Mouse (Mus musculus): ENCODE measurements at regions not wholly inside any gene's neighbourhood (a gene's known extent, or its start where the extent isn't known, plus 50 kb on each side); places are given as distances from the start of the nearest gene placed in this dataset.

DNA sequence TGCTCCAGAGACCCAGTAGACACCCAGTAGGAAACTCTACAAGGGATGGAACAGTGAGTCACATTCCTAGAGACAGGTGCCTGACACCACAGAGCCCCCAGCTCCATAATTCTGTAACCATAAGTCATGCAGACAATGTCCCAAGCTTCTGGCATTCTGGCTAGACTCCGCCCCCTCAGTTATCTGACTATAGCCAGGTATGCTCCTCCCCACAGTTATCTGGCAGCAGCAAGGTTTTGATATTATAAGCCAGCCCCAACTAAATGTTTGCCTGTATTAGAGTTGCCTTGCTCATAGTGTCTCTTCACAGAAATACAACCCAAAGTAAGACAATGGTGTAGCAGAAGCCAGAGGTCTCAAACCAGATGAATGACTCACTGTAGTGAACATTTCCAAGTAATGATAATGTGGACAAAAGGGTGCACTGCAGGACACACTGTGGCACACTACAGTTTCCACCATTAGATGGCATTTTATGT, 121.4 kb upstream of the Otogl start:
- DNase-seq (ENCODE audit: low read depth): no peak

- no peak for DNase-seq (ENCODE audit: low read depth)
Observed at GRCm38 (mm10) chr10:108027506-108027905, 115.6 kb upstream of the Otogl start.

- no peak for DNase-seq (ENCODE audit: low read depth)
Observed at GRCm38 (mm10) chr10:108024227-108024626, 112.3 kb upstream of the Otogl start.

DNA sequence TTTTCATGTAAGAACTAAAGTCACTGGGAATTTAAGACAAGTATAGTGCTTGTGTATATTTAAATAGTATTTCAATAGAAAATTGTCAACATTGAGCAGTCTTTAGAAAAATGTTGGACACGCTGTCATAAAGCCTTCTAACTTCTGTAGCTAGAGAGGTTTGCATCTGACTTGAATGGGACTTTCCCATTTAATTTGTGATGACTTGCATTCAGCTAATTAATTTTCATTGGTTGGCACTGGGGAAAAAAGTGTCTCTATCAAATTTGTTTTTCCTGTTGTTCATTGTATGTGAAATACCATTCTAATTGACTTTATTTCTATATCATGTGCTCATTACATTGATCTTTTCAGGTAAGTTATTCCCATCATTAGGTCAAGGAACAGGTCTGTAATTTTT, 104.6 kb upstream of the Otogl start:
- DNase-seq (ENCODE audit: low read depth): no peak

- DNase-seq (ENCODE audit: low read depth): peak; percentile 53
Observed at GRCm38 (mm10) chr10:107994836-107995585, 83.1 kb upstream of the Otogl start.

DNA sequence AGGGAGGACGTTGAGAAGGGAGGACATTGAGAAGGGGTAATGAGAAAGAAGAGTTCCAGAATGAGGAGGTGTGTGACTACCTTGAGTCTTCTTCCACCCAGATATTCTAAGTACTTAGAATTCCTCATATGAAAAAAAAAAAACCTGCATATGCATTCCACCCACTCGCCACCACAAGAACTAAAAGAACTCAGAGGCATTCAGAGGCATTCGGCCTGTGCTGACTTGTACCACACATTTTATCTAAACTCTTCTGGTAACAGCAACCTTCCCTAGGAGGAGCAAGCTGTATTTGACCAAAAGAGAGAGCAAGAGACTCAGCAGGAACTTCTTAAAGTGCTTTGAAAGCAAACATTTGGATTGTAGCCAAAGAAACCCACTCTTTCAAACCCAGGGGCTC, 80.7 kb upstream of the Otogl start:
- no peak for DNase-seq (ENCODE audit: low read depth)

DNA sequence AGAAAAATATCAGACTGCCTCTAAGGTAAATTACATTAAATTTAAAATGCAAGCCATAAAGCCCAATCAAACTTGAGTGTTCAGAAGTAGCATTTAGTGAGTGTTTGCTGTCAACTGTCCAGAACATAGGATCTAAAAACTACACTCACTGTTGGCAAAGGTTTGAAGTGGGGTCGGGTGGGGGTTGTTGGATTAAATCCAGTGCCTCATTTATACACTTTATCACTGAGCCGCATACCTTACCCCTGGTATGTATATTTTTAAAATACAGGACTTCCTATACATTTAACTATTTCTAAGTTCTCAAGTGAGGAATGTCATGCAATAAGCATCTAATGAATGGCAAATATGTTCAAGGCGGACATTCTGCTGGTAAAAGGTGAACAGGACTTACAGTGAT, 78.6 kb upstream of the Otogl start:
- no peak for DNase-seq (ENCODE audit: low read depth)

DNA sequence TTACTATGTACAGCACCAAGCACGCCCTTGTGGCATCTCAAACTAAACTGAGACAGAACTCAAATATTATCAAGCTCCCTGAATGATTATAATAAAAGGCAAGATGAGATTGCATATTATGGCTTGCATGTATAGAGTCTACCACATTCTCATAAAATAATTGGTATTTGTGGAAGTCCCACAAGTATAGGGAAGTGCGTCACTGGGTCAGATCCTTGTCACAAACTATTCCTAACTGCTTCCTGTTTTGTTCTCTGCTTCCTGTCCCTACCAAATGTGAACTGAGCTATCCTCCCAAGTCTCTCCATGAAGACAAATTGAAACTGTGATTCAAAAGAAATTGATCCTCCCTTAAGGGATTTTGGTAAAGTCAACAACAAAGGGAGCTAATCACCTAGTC, 78.0 kb upstream of the Otogl start:
- no peak for DNase-seq (ENCODE audit: low read depth)

DNA sequence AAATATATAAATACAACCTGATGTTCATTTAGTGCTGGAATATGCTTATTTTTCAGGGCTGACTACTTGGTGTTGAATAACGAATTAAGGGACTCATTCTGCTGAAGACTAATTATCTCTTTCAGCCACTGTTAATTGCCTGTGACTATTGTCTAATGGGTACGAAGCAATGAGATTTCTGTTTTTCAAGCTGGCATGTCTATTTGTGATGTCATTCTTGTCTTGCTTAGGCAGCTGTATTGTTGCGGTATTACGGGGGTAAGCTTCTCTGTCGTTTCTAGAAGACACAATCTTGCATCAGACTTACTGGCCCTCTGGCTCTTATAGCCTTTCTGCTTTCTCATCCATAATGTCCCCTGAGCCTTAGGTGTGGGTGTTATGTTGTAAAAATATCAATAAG, 70.7 kb upstream of the Otogl start:
- DNase-seq (ENCODE audit: low read depth): no peak

- no peak for DNase-seq (ENCODE audit: low read depth)
Observed at GRCm38 (mm10) chr10:107982082-107982481, 70.1 kb upstream of the Otogl start.

DNA sequence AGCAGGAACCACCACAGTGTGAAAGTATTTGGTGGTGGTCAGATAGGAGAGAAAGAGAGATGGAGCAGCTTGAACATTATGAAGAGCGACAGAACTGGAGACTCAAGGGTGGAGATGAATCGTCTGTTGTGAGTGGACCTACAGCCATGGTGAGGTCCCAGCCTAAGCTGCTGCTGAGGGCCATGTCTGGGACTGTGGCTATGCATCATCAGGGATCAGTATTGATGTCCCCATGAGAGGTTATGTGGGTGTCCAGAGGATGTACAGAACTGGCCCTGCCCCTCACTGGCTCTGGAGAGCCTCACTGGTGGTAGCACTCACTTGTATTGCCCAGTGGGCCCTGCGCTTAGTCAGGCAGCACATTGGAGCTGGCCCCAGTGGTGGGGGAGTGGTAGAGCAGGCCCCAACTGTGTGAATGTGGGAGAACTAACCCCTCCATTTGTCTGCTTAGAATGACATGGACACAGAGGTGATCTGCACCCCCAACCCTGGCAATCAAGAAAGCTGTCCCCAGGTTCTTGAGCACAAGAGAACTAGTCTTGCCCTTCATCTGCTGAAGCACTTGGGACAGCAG, 64.5 kb upstream of the Otogl start:
- DNase-seq (ENCODE audit: low read depth): no peak

DNA sequence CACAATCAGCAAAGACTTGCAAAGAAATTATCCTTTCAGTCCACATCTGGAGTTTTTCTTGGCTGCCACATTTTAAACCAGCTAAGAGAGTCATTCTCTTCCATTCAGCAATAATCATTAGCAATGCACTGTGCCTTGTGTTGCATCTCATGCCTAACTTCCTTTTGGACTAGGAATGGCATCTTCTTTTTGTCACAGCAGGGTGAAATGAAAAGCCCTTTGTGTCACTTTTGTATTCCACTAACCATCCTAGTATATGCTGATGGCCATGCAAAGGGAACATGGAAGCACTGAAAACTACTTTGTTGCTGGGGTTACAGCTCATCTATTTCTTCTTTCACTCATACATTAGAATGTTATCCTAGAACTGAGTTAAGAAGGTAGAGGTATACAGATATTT, 59.8 kb upstream of the Otogl start:
- no peak for DNase-seq (ENCODE audit: low read depth)

- DNase-seq (ENCODE audit: low read depth): peak; percentile 94
Observed at GRCm38 (mm10) chr10:107966996-107967395, 55.1 kb upstream of the Otogl start.

DNA sequence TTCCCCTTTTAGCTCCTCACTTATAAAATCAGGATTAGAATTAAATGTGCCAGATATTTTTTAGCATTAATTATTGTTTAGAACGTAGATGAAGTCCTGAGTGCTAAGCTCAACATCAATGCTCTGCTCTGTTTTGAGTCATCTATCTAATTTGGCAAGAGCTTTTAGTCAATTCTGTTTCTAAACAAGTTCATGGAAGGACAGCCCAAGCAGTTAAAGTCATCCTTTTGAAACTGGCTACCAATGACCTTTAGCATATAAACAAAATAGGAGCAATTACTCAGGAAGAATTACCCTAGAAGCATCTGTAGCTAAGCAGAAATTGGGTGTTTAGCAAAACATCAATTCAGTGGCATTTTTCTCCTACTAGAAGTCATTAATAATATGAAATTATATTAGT, 52.1 kb upstream of the Otogl start:
- DNase-seq (ENCODE audit: low read depth): no peak

- DNase-seq (ENCODE audit: low read depth): no peak
Observed at GRCm38 (mm10) chr10:107962130-107962529, 50.2 kb upstream of the Otogl start.
